Mouse (Mus musculus): ENCODE data around the gene Tspan8. TPM values are rescaled to one million over a fixed set of nuclear protein-coding genes. Genes with fewer than 3 reads are reported as not detected.

The Tspan8 gene
- total RNA-seq, 2 experiments from 2014 or later: 395 to 589 TPM

DNA sequence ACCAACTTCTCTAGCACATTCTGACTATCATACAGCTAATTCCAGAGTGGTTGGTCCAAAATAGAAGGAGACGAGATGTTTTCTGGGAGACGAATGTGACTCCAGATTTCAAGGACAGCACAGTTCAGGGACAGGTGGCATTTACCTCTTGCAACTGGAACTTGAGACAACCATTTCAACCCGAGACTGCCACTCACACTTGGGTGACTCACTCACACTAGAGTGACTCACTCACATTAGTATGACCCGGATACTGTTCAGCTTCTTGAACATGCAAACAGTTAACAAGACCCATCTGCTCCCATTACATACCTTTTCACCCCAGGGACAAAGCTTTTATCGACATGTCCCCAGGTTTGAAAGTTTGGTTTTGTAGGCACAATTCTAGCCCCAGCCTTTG is 12.2 kb downstream of the Tspan8 start:
- no peak for ATAC-seq (replicated peaks; ENCODE audit: low FRiP score, poor library complexity, severe bottlenecking)

DNA sequence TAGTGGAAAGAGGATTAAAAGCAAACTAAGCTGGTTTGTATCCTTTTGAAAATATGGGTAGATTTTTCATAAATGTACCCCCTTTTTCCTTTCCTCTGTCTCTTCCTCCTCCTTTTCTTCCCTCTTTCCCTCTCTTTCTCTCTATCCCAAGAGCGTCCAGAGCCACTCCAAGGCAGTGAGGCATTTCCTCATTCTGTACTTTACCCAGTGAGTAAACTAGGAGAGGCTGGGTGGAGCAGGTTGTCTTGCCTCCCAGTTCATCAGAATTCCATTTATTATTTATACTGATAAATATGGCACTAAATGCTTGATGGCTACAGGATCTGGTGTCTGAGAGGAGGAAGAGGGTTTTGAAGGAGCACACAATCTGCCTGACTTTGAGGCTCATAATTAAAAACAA is 13.1 kb downstream of the Tspan8 start:
- ATAC-seq (replicated peaks; ENCODE audit: low FRiP score, poor library complexity, severe bottlenecking): no peak

DNA sequence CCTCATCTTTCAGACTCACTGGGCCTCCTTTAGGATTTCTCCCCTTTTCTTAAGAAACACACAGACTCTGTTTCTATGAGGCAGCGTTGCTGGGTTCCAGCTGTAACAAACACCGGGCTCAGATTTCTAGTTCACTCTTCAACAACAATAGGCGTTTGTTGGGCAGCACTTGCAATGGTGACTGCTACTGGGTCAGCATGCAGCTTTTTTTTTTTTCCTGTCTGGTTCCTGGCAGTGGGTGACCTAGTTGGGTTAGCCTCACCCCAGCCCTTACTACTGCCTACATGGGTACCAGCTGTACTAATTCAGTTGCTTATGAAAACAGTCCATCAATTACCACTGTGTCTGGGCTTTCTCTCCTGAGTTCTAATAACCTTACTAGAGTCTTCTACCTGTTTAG is 14.1 kb downstream of the Tspan8 start:
- no peak for ATAC-seq (replicated peaks; ENCODE audit: low FRiP score, poor library complexity, severe bottlenecking)

DNA sequence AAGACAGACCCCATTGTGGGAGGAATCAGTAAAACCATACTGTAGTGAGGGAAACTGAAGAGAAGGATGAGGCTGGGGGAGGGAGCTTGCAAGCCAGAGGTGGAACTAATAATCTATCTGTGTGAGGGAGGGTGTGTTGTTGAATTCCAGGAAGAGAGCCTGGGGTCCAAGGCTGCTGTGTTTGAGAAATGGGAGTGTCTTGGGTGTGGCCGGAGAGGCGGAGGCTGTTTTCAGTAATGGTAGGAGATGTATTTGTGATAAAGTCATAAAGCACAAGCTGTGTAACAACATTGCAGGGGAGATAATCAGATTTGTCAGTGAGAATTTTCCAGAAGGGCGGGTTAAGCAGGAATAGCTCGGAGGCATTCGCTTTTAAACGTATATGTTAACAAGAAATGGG is 17.4 kb downstream of the Tspan8 start:
- ATAC-seq (replicated peaks; ENCODE audit: low FRiP score, poor library complexity, severe bottlenecking): no peak

DNA sequence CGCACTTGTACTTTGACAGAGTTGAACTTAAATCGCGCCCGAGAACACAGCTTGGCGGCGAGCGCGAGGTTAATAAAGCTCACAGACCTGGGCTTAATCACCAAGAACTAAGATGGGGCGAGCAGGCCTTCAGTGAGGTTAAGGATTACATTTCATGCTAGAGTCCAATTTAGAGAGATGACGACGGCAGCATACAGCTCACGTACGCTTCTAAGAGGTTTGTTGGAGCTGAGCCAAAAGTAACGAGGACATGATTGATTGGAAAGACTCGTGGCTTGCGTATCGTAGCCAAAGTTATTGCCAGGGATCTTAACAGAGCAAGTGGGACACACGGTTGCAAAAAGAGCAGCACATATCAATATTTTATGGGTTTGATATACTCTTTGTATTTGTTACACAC is 30.3 kb downstream of the Tspan8 start:
- no peak for ATAC-seq (replicated peaks; ENCODE audit: low FRiP score, poor library complexity, severe bottlenecking)

DNA sequence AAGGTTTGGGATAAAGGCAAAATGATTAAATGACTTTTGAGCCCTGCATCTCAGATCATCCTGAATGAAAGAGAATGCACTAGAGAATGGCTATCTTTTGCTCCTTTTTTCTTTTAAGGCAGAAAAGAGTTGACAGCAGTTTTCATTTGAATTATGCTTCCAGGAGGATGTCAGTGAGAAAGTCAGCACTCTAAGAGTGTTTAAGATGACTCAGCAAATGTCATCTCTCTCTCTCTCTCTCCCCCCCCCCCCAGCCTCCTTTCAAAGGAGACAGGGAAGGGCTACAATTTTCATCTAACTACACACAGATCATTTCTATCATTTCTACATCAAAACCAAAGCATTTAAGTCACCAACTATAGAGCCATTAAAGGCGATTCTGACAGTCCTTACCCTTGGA is 31.9 kb downstream of the Tspan8 start:
- ATAC-seq (replicated peaks; ENCODE audit: low FRiP score, poor library complexity, severe bottlenecking): no peak

DNA sequence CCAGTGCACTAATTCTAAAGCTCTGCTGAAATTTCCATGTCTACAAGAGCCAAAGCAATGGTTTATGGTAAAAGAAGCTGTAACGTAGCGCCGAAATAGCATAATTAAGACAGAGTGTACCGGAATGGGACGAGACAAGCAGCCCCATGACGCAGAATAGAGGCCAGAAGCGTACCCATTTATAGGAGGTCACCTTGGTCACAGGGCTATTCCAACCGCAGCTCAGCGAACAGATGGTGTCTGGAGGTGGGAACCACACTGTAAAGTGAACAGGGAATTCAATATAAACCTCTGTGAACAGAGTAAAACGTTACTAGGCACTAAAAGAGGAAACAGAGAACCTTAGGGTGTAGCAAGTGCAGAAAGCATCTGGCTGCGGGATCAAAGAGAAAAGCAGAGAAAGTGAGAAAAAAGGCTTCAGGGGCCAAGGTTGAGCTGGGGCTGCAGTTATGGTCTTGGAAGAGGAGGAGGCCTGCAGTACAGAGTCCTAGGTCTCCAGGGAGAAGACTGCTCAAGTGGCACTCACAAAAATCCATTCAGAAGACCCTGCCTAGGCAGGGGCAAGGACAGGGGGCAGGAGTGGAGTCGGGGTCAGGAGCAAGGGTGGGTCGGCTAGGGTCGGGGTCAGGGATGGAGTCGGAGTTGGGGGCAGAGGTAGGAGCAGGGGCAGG is 43.7 kb downstream of the Tspan8 start:
- no peak for ATAC-seq (replicated peaks; ENCODE audit: low FRiP score, poor library complexity, severe bottlenecking)

DNA sequence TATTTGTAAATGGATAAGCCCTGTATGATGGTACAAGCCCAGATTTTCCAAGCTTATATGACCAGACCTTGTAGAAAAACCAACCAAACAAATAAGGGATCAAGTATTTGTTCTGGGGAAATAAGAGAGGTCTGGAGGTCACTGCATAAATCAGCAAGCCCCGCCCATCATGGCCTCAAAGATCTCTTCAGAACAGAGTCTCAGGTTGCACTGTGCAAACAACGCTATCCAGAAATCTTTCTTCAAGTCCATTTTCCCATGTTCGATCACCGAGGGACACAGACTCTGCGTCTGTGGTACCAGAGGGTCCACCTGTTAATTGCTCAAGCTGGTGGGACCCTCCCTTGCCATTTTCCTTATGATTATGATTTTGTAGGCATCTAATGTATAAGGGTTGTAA is 45.3 kb downstream of the Tspan8 start:
- no peak for ATAC-seq (replicated peaks; ENCODE audit: low FRiP score, poor library complexity, severe bottlenecking)

DNA sequence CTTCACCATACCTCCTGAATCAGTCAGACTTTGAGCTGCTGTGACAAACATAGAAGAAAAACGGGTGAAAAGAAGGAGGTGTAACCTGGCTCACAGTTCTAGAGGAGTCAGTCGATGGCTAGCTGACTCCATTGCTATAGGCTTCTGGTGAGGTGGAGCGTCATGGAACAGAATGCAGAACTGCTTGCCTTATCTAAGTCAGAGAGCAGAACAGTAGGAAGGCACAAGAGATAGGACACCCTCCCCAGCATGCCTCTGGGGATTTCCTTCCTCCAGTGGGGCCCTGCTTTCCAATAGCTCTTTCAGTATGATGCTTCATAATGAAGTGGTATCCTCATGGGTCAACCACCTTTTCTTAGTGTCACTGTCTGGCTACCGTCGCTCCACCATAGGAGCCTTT is 66.1 kb downstream of the Tspan8 start:
- ATAC-seq (replicated peaks; ENCODE audit: low FRiP score, poor library complexity, severe bottlenecking): no peak

DNA sequence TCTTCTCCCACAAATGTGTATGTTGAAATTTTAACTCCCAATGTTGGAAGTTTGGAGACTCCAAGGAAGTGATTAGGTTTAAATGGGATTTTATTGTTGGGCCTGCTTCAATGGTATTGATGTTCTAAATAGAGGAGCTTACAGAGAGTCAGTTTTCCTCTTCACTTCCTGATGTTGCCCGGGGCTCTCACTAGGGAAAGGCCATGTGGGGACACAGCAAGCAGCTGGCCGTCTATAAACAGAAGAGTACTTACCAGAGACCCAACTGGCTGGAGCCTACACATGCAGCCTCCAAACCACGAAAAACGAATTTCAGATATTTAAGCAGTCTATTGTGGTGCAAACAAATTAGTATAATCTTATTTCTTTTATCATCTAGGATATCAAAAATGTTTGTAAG is 75.3 kb downstream of the Tspan8 start:
- ATAC-seq (replicated peaks; ENCODE audit: low FRiP score, poor library complexity, severe bottlenecking): no peak

DNA sequence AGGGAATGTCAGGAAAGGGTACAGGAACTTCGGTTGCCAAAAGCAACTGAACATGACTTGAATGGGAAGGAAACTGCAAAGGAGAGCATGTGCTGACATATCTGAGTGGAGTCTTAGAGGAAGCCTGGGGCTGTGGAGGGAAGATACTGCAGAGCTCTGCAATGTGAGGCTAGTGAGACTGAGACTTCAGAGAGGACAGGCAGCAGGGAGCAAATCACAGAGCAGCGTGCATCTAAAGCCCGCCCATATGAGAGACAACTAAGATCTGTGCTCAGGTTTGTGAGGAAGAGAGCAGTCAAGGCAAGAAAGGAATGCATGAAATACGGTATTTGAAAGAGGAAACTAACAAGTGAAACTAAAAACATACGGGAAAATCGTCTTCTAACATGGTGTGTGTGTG is 76.3 kb downstream of the Tspan8 start:
- ATAC-seq (replicated peaks; ENCODE audit: low FRiP score, poor library complexity, severe bottlenecking): no peak

DNA sequence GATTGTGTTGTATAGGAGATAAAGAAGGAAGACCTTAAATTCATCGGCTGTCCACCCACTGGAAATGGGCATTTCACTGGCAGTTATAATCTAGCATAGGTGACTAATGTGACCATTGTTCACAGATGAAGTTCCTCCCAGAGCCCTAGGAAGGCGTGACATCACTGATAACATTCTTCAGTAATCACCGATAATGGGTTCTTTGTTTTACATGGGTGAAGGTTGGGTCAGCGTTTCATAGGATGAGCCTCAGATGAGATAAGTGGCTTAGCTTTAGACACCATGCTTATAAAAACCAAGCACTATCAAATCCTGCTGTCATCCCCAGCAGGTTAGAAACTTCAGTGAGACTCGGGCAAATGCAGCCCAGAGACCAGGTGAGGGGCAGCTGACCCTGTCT is 77.4 kb downstream of the Tspan8 start:
- ATAC-seq (replicated peaks; ENCODE audit: low FRiP score, poor library complexity, severe bottlenecking): no peak

DNA sequence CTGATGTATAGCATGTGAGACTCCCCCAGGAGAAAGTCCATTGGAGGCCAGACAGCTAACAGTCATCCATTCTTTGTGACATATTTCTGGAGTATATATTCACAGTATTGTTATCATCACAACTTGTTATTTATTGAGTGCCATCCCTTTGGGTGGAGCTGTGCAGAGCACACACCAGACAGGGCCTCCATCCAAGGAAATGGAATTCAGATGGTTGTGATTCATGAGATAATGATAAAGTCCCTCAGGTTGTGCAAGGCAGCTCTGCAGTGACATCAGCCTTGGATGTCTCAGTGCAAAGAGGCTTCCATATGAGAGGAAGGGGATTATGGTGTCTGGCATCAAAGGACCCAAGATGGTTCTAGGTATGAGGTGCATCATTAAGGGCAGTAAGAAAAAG is 80.1 kb downstream of the Tspan8 start:
- no peak for ATAC-seq (replicated peaks; ENCODE audit: low FRiP score, poor library complexity, severe bottlenecking)

DNA sequence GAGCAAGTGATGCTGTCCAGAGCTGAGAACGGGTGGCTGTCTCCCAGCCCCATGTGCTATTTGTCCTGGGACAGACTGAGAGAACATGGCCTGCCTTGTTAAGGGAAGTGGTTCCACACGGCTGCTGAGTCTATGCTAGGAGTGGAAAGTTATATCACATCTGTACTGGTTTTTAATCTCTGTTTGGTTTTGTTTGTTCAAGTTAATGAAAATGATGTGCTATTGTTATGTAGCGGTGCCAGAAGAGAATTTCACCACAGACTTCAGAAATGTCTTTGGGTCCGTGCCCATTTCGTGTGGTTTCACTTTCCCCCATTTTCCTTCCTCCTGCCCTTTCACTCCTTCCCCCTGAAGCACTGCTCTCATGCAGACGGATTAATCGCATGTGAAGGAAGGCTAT is 80.6 kb downstream of the Tspan8 start:
- no peak for ATAC-seq (replicated peaks; ENCODE audit: low FRiP score, poor library complexity, severe bottlenecking)

Other genes with a start within 250 kb of the Tspan8 start
- gene A930009A15Rik, start 246.8 kb upstream of the Tspan8 start, total RNA-seq (2015; ENCODE audit: low replicate concordance): not detected in 2 replicates
- gene A930009A15Rik, start 246.8 kb upstream of the Tspan8 start, total RNA-seq (2017; ENCODE audit: low replicate concordance): not detected in 2 replicates
- not detected in 2 replicates for gene Lgr5, start 229.1 kb upstream of the Tspan8 start, total RNA-seq (2015; ENCODE audit: low replicate concordance)
- gene Lgr5, start 229.1 kb upstream of the Tspan8 start, total RNA-seq (2017; ENCODE audit: low replicate concordance): not detected in 2 replicates
- gene Ptprr, start 201.4 kb downstream of the Tspan8 start, total RNA-seq (2015; ENCODE audit: low replicate concordance): 0.42 and 1.2 TPM in 2 replicates
- gene Ptprr, start 201.4 kb downstream of the Tspan8 start, total RNA-seq (2017; ENCODE audit: low replicate concordance): 0.85 and 1.1 TPM in 2 replicates